Mouse (Mus musculus): ENCODE measurements at regions not wholly inside any gene's neighbourhood (a gene's known extent, or its start where the extent isn't known, plus 50 kb on each side); places are given as distances from the start of the nearest gene placed in this dataset.

GRCm38 (mm10) chr10:118712951-118713350 is 157.1 kb downstream of the Dyrk2 start:
- DNase-seq, result no peak

GRCm38 (mm10) chr10:118714179-118714581 is 155.8 kb downstream of the Dyrk2 start:
- no peak for DNase-seq

GRCm38 (mm10) chr10:118714595-118714994 is 155.4 kb downstream of the Dyrk2 start:
- no peak for DNase-seq

- no peak for DNase-seq
Observed at GRCm38 (mm10) chr10:118720630-118721029, 149.4 kb downstream of the Dyrk2 start.

- DNase-seq, result peak; percentile 32
Observed at GRCm38 (mm10) chr10:118722132-118722551, 147.9 kb downstream of the Dyrk2 start.

- DNase-seq, result no peak
Observed at GRCm38 (mm10) chr10:118722671-118723070, 147.3 kb downstream of the Dyrk2 start.

- no peak for DNase-seq
Observed at GRCm38 (mm10) chr10:118736093-118736492, 133.9 kb downstream of the Dyrk2 start.

DNA sequence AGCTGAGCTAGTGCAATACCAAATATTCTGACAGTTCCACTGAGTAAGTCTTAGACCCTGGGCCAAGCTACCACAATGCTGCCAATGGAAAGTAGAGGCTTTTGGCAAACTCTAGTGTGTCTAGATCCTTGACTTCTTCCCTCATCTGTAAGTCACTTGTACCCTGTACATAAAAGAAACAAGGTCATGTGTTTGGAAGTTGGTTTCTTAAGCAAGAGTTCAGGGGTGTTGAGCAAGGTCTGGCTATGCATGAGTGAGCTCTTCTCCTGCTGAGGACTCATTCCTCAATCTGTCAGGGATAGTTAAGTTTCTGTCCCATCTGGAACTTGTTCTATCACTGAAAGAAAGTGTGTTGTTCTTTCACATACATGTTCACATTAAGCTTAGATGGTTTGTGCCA is 132.9 kb downstream of the Dyrk2 start:
- DNase-seq, result no peak

GRCm38 (mm10) chr10:118739849-118740481 is 130.0 kb downstream of the Dyrk2 start:
- DNase-seq, result no peak

DNA sequence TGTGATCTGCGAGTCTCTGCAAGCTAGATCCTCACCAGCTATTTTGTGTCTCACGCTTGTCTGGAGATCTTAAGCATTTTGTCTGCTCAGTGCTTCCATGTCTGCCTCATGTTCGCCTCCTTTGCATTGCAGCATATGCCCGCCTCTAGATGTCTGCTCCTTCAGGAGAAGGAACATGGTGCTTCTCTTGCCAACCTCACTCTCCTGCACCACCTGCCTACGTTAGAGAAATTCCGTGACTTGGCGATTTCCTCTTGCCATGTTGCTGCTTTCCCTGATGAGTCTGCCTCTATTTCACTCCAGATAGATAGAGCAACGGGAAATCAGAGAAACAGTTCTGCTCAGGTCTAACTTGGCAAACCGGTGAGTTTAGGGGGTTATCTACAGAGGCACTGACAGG is 126.2 kb downstream of the Dyrk2 start:
- DNase-seq, result no peak

GRCm38 (mm10) chr10:118746719-118747395 is 123.2 kb downstream of the Dyrk2 start:
- DNase-seq, result no peak

- no peak for DNase-seq
Observed at GRCm38 (mm10) chr10:118749039-118749438, 121.0 kb downstream of the Dyrk2 start.

DNA sequence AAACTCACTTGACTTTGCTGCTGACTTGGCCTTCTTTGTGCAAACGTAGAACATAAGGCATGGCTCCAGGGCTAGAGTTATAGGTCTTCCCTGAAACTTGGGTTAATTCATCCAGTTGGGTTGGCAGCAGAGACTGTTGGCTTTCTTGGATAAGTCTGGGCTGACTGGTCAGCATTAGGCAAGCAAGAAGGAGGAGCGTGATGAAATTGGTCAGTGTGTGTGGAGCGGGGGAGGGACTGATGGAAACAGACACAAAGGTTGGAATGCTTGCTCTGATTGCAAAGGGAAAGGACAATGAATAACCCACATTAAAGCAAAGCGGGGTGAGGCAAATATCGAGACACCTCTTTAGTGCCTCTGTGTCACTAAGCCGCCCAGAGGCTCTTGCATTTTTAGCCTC is 120.3 kb downstream of the Dyrk2 start:
- DNase-seq, result peak; percentile 12

DNA sequence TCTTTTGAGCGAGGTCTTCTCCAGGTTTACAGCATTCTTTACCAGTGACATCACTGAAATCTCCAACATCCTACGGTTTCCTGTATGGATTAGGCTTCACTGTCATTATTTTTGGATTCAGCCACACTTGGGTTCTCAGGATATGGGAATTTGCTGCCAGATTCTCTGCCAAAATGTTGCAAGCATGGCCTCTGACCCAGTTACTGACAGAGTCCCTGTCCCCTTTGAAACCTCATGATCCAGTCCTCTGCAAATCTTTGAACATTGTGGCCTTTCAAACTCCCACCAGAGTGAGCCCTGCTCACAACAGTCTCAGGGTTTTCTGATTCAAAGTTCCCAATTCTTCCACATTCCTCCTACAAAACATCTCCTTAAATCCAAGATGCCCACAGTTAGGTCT is 118.9 kb downstream of the Dyrk2 start:
- DNase-seq, result no peak

GRCm38 (mm10) chr10:118753061-118753775 is 116.8 kb downstream of the Dyrk2 start:
- DNase-seq, result no peak

DNA sequence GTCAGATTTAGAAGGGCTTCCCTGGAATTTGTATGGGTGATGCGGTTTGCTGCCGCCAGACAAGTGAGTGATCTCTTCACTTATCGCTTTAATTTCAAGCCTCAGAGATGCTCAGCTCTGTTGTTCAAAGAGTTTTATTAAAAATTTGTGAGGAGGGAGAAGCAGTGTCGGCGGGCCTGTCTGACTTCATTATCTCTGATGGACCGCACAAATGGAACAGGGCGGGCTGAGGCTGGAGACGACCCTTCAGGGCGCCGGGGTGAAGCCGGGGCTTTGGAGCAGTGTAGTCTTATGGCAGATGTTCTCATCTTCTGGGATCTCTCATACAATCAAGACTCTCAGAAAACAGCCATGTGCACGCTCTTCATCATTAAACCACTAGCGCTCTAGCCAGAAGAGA is 115.2 kb downstream of the Dyrk2 start:
- no peak for DNase-seq

GRCm38 (mm10) chr10:118758825-118759471 is 111.1 kb downstream of the Dyrk2 start:
- DNase-seq, result peak; percentile 41

DNA sequence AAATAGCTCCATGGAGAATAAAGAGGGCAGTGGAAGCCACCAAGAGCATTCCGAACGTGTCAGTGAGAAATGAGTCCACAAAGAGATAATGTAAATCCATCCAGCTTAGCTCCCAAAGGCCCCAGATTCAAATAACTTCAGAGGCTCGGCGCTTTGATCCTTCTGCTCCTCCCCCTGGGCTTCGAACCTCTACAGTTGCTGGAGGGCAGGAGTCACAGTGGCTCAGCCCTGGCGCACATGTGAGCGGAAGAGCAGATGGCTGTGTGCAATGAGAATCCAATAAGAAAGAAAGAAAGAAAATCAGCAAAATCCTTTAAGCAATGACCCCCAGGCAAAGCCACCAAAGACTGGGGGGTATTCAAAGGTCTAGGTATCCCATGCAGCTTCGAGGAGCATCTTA is 109.6 kb downstream of the Dyrk2 start:
- DNase-seq, result no peak

- no peak for DNase-seq
Observed at GRCm38 (mm10) chr10:118761101-118761868, 108.7 kb downstream of the Dyrk2 start.

DNA sequence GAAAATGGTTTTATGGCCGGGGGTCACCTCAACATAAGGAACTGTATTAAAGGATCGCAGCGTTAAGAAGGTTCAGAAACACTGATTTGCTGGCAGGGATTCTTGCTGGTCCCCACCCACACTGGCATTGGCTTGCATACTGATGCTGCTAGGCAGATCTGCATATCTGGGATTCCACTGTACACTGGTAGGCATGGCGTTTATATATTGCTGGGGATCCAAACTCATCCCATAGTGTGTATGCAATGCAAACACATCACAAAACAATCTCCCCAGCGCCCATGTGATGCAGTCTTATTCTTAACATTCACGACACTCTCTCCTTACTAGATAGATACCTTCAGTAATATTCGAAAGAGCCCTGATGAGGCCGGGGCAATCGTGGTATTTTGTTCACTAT is 105.0 kb downstream of the Dyrk2 start:
- no peak for DNase-seq

DNA sequence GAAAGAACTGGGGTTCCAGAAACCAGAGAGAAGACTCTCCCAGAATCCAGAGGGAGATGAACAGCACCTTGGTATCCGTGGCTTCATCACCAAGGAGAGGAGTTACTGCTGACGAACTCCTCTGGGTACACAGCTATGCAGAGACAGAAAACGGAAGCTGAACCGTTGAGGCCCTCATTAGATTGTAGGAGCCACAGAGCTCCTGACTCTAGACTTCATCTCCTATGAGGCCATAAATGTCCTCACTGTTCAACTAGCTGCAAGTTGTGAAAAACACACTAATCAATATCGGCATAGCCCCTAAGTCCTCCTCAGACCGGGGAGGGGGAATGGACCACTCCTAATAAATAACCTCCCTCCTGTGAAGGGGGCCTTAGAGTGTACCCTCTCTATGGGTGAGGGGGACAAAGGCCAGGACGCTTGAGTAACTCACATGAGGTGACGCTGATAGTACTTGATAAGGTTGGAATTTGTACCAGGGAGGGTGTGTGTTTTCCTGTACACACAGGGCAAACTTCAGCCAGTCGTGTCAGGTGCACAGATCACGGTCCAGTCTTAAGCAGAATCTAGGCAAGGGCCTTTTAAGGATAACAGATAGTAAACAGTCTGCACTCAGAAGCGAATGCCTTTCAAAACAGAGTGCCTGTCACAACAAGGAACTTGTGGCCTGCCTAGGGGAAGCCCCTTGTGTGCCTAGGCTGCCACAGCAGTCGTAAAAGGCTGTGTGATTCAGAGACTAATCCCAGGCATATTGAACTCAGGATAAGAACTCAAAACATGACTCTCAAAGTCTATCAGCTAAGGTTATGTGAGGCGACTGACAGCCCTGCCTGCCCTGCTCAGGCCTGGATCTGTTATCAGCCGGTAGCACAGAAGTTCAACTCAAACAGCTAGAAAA is 104.2 kb downstream of the Dyrk2 start:
- peak; percentile 62 for DNase-seq

GRCm38 (mm10) chr10:118766826-118767225 is 103.2 kb downstream of the Dyrk2 start:
- peak; percentile 23 for DNase-seq
